Mouse (Mus musculus) bone marrow macrophage, adult 2 months (primary cell): Measurements from ENCODE around the gene Ears2.

Experiments
- CTCF ChIP-seq: IDR thresholded peaks from 2 replicates; pipeline ENCODE4 v1.5.1; 2012; ENCODE audit warnings: low read depth, mild to moderate bottlenecking, low read length, moderate library complexity
- POLR2A ChIP-seq: IDR thresholded peaks from 2 replicates; pipeline ENCODE4 v1.6.1; 2012; ENCODE audit warnings: mild to moderate bottlenecking, low read depth, low read length, borderline replicate concordance

DNA sequence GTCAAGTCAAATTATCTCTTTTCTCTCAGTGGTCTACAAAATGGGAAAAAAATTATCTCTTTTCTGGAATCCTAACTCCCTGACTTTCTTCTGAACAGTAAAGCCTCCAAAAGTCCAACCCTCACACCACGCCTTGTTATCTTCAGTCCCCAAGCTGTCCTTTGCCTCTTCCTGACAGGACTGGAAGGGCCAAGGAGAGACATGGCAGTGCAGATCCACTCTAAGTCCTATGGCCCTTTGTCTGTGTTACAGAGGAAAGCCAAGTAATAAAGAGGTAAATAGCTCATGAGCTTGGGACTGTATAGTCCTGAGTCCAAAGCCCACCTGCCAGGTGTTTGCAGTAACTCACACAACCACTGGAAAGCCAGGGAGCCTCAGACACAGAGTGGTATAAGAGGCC, 21.4 kb downstream of the Ears2 start:
- no peak for TF ChIP-seq POLR2A
- no peak for TF ChIP-seq CTCF
